Mouse (Mus musculus) E14TG2a.4 (cell line): ENCODE measurements at regions not wholly inside any gene's neighbourhood (a gene's known extent, or its start where the extent isn't known, plus 50 kb on each side); places are given as distances from the start of the nearest gene placed in this dataset.

Experiments
- H3K27me3 ChIP-seq: 2 replicates; pipeline ENCODE4 v1.6.1; 2014; ENCODE audit warnings: low read length, control low read depth; ENCODE audit not compliant: insufficient read depth
- H3K36me3 ChIP-seq: 2 replicates; pipeline ENCODE4 v1.6.1; 2014; ENCODE audit warnings: low read length, control low read depth; ENCODE audit not compliant: insufficient read depth
- H3K4me1 ChIP-seq: replicated peaks from 2 replicates; pipeline ENCODE4 v1.6.1; 2014; ENCODE audit warnings: low read depth, low read length, control low read depth
- H3K4me3 ChIP-seq: replicated peaks from 2 replicates; pipeline ENCODE4 v1.5.1; 2014; ENCODE audit warnings: mild to moderate bottlenecking, low read length
- H3K9me3 ChIP-seq: 2 replicates; pipeline ENCODE4 v1.6.1; 2014; ENCODE audit warnings: low read length, control low read depth
- CTCF ChIP-seq: conservative IDR thresholded peaks from 2 replicates; pipeline ENCODE4 v1.5.1; 2014; ENCODE audit warnings: low read length
- NANOG ChIP-seq: IDR thresholded peaks from 2 replicates; pipeline ENCODE4 v1.6.1; 2014; ENCODE audit warnings: borderline replicate concordance, low read length, mixed read lengths
- POU5F1 ChIP-seq: IDR thresholded peaks from 2 replicates; pipeline ENCODE4 v1.6.1; 2014; ENCODE audit warnings: low read length, borderline replicate concordance

DNA sequence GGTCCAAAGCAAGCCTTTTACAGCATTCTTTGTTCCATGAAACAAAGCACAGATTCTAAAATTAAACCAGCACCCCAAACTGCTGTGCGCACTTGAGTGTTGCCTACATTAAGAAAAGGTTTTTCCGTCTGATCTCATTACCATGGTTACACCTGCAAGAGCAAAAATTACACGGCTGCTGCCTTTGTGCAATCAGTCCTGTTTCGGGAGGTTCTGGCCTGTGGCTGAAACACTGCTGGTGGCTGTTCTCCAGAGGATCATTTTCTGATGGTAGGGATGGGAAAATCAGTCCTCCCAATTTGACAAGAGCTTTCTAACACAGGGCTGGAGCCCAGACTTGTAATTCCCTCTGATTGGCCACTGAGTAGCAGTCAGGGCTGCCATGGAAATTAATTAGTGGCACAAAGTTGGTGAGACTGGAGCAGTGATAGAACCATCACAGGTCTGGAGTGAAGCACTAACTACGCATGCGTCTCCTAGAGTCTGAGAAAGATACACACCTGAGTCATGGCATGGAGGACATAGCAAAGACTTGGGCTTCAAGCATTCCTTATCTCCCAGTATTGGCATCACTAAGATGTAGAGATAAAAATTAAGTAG, 114.8 kb upstream of the Fam49a start:
- Histone ChIP-seq H3K9me3 (peaks cover 4% of the 10 kb centered on the region; the same call in 1 of the 2 replicates), H3K27me3 (no peaks in the 10 kb centered on the region), H3K4me3 (no peak overlapping the region), H3K4me1 (peaks cover 7% of the 10 kb centered on the region), H3K36me3 (no peaks in the 10 kb centered on the region)
- TF ChIP-seq CTCF (no peak), NANOG (no peak), POU5F1 (no peak)

DNA sequence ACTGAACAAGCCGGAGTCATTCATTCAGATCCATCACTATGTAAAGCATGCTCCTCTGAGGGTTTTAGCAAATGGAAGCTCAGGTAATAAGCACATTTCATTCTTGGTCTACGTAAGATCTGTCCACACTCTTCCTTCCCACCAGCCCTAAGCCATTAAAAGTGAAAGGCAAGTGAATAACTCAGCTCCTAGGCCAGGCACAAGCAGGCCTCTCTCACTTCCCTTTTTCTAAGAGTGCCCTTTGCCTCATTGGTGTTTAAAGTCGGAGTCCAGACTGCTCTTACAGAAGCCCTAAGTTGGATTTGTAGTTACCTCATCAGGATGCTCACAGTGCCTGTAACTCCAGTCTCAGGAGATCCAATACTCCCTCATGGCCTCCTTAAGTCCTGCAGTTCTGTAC, 114.1 kb upstream of the Fam49a start:
- Histone ChIP-seq H3K9me3 (peaks cover 4% of the 10 kb centered on the region; the same call in 1 of the 2 replicates), H3K4me3 (no peak overlapping the region), H3K36me3 (no peaks in the 10 kb centered on the region), H3K4me1 (peaks cover 7% of the 10 kb centered on the region), H3K27me3 (no peaks in the 10 kb centered on the region)
- TF ChIP-seq POU5F1 (no peak), NANOG (no peak), CTCF (no peak)

DNA sequence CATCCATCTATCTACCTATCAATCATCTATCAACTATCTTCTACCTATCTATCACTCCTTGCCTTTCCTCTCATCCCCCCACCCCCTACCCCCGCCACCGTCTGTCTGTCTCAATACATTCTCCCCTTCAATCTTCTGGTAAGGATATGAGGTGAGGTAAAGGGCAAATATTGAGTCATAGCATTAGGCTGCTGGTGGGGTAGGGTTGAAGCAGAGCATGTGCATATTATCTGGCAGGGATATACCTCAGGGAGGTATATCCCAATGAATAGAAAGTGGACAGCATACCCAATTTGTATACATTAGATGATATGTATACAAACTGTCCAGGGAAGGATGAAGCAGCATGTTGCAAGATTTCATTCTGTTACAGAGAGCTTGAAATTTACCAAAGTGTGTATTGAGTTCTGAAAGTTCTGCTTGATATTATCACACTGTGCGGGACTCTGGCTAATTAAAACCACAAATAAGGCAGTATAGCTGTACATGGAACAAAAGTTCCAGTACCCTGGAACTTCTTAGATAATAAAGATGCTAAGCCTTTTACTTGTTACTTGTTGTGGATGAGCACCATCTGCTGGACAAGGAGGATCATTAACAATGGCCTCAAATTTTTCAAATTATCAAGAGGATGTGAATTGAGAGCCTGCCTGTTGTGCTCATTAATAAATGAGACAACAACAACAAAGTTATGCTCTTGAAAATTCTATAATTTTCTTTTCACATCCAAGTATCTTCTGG, 113.1 kb upstream of the Fam49a start:
- Histone ChIP-seq H3K9me3 (peaks cover 7% of the 10 kb centered on the region; the same call in 1 of the 2 replicates), H3K27me3 (no peaks in the 10 kb centered on the region), H3K4me3 (no peak overlapping the region), H3K36me3 (no peaks in the 10 kb centered on the region), H3K4me1 (peaks cover 7% of the 10 kb centered on the region)
- TF ChIP-seq POU5F1, result no peak
- peak; percentile 49 for TF ChIP-seq CTCF
- TF ChIP-seq NANOG, result no peak

DNA sequence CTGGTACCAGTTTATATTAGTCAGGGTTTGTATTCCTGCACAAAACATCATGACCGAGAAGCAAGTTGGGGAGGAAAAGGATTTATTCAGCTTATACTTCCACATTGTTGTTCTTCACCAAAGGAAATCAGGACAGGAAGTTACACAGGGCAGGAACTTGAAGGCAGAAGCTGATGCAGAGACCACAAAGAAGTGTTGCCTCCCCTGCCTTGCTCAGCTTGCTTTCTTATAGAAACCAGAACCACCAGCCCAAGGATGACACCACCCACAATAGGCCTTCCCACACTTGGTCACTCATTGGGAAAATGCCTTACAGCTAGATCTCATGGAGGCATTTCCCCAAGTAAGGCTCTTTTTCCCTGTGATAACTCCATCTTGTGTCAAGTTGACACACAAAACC, 97.5 kb upstream of the Fam49a start:
- H3K27me3 ChIP-seq, result no peaks in the 10 kb centered on the region
- no peaks in the 10 kb centered on the region for H3K4me1 ChIP-seq
- H3K36me3 ChIP-seq, result no peaks in the 10 kb centered on the region
- peaks cover 5% of the 10 kb centered on the region for H3K9me3 ChIP-seq
- TF ChIP-seq CTCF (no peak), NANOG (no peak), POU5F1 (no peak)
- no peak overlapping the region for H3K4me3 ChIP-seq

DNA sequence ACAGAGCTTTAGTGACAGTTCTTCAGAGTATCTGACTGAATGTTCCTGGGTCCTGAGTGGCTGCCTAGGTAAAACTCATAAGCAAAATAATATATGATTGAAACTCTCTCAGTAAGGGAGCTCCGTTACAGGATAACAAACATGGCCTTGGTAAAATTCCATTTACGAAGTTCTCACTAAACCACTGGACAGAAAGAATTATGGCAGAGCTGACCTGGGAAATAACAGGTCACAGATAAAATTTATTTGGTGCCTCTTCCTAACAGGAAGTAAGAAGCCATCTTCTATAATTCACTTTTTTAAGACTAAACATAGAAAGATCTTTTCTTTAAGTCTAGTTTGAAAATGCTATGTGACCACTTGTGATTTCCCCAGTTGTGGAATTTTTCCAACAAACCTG, 91.4 kb upstream of the Fam49a start:
- Histone ChIP-seq H3K36me3 (no peaks in the 10 kb centered on the region), H3K27me3 (no peaks in the 10 kb centered on the region), H3K9me3 (peaks cover 5% of the 10 kb centered on the region), H3K4me3 (no peak overlapping the region), H3K4me1 (peaks cover 8% of the 10 kb centered on the region)
- no peak for TF ChIP-seq NANOG
- no peak for TF ChIP-seq POU5F1
- no peak for TF ChIP-seq CTCF

DNA sequence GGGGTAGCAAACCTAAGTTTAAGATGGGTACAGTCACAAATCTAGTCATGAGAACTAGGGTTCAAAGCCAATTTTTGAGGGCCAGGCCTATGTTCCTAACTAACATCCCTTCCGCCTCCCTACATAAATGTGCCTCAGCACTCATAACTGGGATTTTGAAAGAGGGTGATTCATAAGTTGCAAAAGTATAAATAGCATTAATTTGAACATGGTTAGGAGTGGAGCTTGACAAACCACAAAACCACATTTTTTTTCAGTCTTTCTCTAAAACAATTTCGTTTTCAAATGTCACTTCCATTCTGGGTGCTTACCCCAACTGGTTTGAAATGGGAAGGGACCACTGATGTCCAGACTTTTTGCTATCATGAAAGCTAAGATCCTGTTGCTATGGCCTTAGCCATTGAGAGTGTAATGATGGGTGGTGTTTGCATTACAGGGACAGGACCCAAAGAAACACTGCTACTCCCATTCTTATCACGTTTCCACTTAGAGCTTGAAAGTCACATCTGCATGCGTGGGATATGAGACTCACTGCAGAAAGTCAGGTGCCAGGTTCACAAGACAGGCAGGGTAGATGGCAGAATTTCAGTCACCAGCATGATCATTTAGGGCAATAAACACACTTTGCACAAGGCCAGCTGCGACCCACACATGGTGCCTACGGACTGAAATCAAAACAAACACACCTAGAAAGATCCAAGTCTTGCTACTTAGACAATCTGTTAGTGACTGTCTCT, 89.7 kb upstream of the Fam49a start:
- Histone ChIP-seq H3K9me3 (peaks cover 5% of the 10 kb centered on the region), H3K4me3 (no peak overlapping the region), H3K27me3 (no peaks in the 10 kb centered on the region), H3K4me1 (peaks cover 24% of the 10 kb centered on the region), H3K36me3 (no peaks in the 10 kb centered on the region)
- TF ChIP-seq NANOG, result no peak
- no peak for TF ChIP-seq CTCF
- TF ChIP-seq POU5F1, result no peak

DNA sequence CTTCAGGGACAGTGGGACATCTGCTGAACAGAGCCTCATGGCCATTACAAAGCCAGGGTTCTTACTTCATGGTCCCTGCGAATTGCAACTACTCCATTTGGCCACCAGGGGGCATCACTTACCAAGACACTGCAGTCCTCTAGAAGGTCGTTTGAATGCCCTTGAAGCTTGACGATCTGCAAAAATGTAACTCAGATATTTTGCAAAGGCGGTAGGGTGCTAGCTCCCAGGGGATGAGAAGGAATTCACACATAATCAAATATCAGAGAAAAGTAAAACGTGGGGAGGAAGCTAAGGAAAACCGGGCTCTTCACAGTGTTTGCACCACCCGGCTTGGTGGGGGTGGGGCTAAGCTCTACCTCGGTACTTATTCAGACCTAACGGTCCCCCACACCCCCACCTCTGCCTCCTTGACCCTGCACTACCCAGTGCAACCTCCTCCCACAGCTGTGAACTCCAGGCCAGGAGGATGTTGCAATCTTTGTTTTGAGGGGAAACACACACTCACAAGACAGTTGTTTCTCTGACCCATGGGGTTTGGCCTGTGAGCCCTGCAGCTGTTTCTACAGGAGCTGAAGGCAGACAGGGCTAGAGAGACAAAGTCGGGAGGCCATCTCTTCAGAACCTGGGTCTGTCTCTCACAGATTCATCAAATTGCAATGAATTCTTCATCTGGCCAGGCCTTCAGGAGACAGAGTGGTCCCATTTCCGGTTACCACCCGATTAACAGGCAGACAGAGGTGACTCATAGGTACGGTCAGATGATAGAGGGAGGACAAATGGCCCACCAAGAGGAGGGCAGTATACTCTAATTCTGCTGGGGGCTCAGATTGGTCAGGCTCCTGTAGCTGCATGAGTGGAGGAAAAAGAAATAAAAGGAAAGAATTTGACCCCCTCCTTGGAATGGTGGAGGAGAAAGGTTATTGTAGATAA, 85.3 kb upstream of the Fam49a start:
- TF ChIP-seq CTCF (peak; percentile 93), NANOG (no peak), POU5F1 (no peak)
- Histone ChIP-seq H3K4me3 (peak overlapping the region; percentile 24), H3K4me1 (peaks cover 49% of the 10 kb centered on the region), H3K36me3 (no peaks in the 10 kb centered on the region), H3K9me3 (peaks cover 14% of the 10 kb centered on the region), H3K27me3 (no peaks in the 10 kb centered on the region)
